Mouse (Mus musculus) intestine, postnatal 0 days (tissue): ENCODE measurements at regions not wholly inside any gene's neighbourhood (a gene's known extent, or its start where the extent isn't known, plus 50 kb on each side); places are given as distances from the start of the nearest gene placed in this dataset.

Experiments
- ATAC-seq: fragments of 200-750 bp; cut with Nextera tagmentation; 2 replicates; pipeline ENCODE4 v1.8.0; 2017; ENCODE audit warnings: mild to moderate bottlenecking, moderate TSS enrichment, moderate library complexity
- H3K27ac ChIP-seq: fragments of 300-500 bp; sonication (generic); 2 replicates; pipeline ENCODE4 v1.5.1; 2014; ENCODE audit warnings: mild to moderate bottlenecking, low read depth, low read length, moderate library complexity
- H3K27me3 ChIP-seq: fragments of 300-500 bp; sonication (generic); replicated peaks from 2 replicates; pipeline ENCODE4 v1.6.1; 2014; ENCODE audit warnings: low read length, mixed read lengths; ENCODE audit not compliant: control insufficient read depth, insufficient read depth
- H3K36me3 ChIP-seq: fragments of 300-500 bp; sonication (generic); 2 replicates; pipeline ENCODE4 v1.6.1; 2014; ENCODE audit warnings: mild to moderate bottlenecking, moderate library complexity; ENCODE audit not compliant: control insufficient read depth, insufficient read depth
- H3K4me1 ChIP-seq: fragments of 300-500 bp; sonication (generic); replicated peaks from 2 replicates; pipeline ENCODE4 v1.6.1; 2014; ENCODE audit warnings: antibody characterized with exemption, low read length, mixed read lengths; ENCODE audit not compliant: control insufficient read depth, insufficient read depth
- H3K4me2 ChIP-seq: fragments of 300-500 bp; sonication (generic); replicated peaks from 2 replicates; pipeline ENCODE4 v1.6.1; 2014; ENCODE audit warnings: low read depth, mild to moderate bottlenecking, moderate library complexity
- H3K4me3 ChIP-seq: fragments of 300-500 bp; sonication (generic); 2 replicates; pipeline ENCODE4 v1.5.1; 2014; ENCODE audit warnings: low read depth, low read length
- H3K9ac ChIP-seq: fragments of 300-500 bp; sonication (generic); 2 replicates; pipeline ENCODE4 v1.6.1; 2014; ENCODE audit warnings: mild to moderate bottlenecking, low read depth, low read length
- H3K9me3 ChIP-seq: fragments of 300-500 bp; sonication (generic); 2 replicates; pipeline ENCODE4 v1.6.1; 2016; ENCODE audit warnings: mixed run types; ENCODE audit not compliant: control insufficient read depth
- CTCF ChIP-seq: sonication (generic); IDR thresholded peaks from 2 replicates; pipeline ENCODE4 v1.5.1; 2016; ENCODE audit warnings: low read depth, mild to moderate bottlenecking, control low read depth, antibody characterized with exemption, moderate library complexity
- WGBS: fragments of 180-500 bp; shearing (Covaris S2); extraction: QIAGEN DNeasy Blood & Tissue Kit; methylation state at CpG from one replicate; pipeline ENCODE4 v1.1.7; 2014; 5-methylcytosine and 5-hydroxymethylcytosine counted together

DNA sequence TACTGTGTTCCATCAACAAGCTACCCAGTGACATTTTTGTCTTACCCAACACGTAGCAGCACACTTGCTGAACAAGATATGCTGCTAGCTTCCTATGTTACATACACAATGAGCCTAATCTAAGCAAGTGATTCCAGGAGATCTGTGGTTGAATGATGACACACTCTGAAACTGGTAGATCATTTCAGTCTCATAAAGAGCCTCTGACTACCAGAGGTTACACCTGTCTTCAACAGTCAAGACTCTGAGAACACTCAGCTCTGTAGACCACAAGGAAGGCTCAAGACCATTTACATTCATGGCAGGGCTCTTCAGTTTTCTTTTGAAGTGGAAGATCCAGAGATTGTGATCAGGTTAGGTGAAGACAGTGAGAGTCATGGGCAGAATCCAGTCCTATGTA lies 501.3 kb upstream of the Adamts16 start:
- 74% methylated on average over 1 of the region's 1 CpGs for WGBS
- H3K4me2 ChIP-seq = no peak overlapping the region
- TF ChIP-seq CTCF = no peak

DNA sequence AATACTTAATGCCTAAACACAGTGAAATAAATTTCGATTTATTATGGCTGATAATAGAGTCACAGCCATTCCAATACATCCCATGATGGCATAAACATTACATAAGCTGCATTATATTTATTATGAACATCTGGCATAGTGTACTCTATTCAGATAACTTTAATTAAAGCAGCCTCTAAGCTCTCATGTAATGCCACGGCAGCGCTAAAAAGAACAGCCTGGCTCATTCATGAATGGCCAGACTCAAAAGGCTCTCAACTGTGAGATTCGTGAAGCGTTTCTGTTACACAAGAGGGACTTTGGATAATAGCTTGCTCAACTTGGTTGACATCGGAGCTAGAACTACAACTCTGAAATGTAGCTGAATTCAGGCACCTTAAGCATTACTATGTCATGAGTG lies 497.1 kb upstream of the Adamts16 start:
- no peak for ATAC-seq
- H3K9me3 ChIP-seq = no peaks in the 10 kb centered on the region
- H3K4me3 ChIP-seq = no peak overlapping the region
- H3K4me2 ChIP-seq = no peak overlapping the region
- H3K9ac ChIP-seq = no peak overlapping the region
- 80% methylated on average over 6 of the region's 6 CpGs for WGBS
- no peaks in the 10 kb centered on the region for H3K4me1 ChIP-seq
- no peak overlapping the region for H3K27ac ChIP-seq
- no peak for TF ChIP-seq CTCF
- H3K27me3 ChIP-seq = no peaks in the 10 kb centered on the region
- no peaks in the 10 kb centered on the region for H3K36me3 ChIP-seq

More for the DNA sequence above, 501.3 kb upstream of the Adamts16 start:
- Histone ChIP-seq H3K4me1 (no peaks in the 10 kb centered on the region), H3K27ac (no peak overlapping the region), H3K27me3 (no peaks in the 10 kb centered on the region), H3K36me3 (no peaks in the 10 kb centered on the region), H3K9me3 (no peaks in the 10 kb centered on the region), H3K9ac (no peak overlapping the region), H3K4me3 (no peak overlapping the region)
- no peak for ATAC-seq

DNA sequence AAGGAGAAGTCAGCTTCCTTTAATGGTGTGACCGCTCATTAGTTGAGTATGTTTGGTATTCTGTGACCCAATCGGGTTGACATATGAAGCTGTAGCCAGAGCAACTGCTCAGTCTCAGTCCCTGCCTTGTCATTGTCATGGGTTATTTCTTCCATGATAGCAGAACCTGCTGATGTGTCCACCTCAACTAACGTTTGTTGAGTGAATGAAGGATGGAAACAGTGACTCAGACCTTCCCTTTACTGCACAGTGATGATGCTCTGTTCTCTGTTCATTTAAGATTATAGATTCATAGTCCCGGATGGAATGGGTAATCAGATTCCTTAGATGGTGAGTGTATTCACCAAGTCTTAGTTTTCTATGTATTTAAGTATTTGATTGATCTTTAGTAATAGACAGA lies 493.3 kb upstream of the Adamts16 start:
- Histone ChIP-seq H3K36me3 (no peaks in the 10 kb centered on the region), H3K9ac (no peak overlapping the region), H3K4me3 (no peak overlapping the region), H3K27me3 (no peaks in the 10 kb centered on the region), H3K27ac (no peak overlapping the region), H3K4me1 (no peaks in the 10 kb centered on the region), H3K9me3 (no peaks in the 10 kb centered on the region), H3K4me2 (no peak overlapping the region)
- no peak for TF ChIP-seq CTCF
- ATAC-seq = no peak
- WGBS = 85% methylated on average over 4 of the region's 4 CpGs

DNA sequence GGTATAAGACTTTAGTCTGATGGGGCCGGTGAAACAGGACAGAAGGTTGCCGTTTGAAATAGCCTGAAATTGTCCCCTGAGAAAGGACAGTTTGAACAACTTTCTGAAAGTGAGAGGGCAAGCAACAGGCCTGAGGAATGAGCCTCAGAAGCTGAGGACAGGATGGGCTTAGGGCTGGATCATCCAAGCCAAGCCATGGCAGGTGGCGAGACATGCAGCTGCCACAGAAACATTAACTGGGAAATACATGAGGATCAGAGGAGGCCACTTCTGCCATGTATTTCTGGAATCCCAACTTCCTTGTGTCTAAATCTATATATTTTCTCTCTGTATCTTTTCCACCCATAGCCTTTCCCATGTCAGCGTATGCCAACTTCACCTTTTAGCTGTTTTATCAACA lies 491.5 kb upstream of the Adamts16 start:
- no peak for ATAC-seq
- WGBS = 72% methylated on average over 4 of the region's 4 CpGs
- no peak overlapping the region for H3K4me3 ChIP-seq
- H3K36me3 ChIP-seq = no peaks in the 10 kb centered on the region
- no peak overlapping the region for H3K4me2 ChIP-seq
- TF ChIP-seq CTCF = no peak
- H3K9me3 ChIP-seq = no peaks in the 10 kb centered on the region
- H3K27me3 ChIP-seq = no peaks in the 10 kb centered on the region
- H3K4me1 ChIP-seq = no peaks in the 10 kb centered on the region
- no peak overlapping the region for H3K27ac ChIP-seq
- H3K9ac ChIP-seq = no peak overlapping the region

DNA sequence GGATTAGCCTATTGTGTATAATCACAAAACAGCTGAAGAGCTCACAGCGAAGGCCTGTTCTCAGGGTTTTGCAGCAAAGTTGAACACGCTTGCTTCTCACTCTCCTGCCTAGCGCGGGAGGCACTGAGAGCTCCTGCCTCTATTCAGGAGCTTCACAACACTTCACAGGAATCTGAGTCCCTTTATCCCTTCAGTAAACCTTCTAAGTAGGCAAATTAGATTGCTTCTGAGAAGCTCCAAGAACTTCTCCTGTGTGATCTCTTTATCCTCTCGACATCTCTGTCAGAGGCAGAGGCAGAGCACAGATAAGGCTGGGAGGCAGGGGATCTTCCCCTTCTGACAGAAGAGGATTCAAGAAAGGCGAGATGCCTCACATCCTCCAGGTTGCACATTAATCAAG lies 488.7 kb upstream of the Adamts16 start:
- H3K4me2 ChIP-seq = no peak overlapping the region
- H3K4me3 ChIP-seq = no peak overlapping the region
- H3K36me3 ChIP-seq = no peaks in the 10 kb centered on the region
- no peak for TF ChIP-seq CTCF
- no peaks in the 10 kb centered on the region for H3K27me3 ChIP-seq
- H3K4me1 ChIP-seq = no peaks in the 10 kb centered on the region
- no peak for ATAC-seq
- no peak overlapping the region for H3K9ac ChIP-seq
- no peaks in the 10 kb centered on the region for H3K9me3 ChIP-seq
- 26% methylated on average over 6 of the region's 6 CpGs for WGBS
- H3K27ac ChIP-seq = no peak overlapping the region

DNA sequence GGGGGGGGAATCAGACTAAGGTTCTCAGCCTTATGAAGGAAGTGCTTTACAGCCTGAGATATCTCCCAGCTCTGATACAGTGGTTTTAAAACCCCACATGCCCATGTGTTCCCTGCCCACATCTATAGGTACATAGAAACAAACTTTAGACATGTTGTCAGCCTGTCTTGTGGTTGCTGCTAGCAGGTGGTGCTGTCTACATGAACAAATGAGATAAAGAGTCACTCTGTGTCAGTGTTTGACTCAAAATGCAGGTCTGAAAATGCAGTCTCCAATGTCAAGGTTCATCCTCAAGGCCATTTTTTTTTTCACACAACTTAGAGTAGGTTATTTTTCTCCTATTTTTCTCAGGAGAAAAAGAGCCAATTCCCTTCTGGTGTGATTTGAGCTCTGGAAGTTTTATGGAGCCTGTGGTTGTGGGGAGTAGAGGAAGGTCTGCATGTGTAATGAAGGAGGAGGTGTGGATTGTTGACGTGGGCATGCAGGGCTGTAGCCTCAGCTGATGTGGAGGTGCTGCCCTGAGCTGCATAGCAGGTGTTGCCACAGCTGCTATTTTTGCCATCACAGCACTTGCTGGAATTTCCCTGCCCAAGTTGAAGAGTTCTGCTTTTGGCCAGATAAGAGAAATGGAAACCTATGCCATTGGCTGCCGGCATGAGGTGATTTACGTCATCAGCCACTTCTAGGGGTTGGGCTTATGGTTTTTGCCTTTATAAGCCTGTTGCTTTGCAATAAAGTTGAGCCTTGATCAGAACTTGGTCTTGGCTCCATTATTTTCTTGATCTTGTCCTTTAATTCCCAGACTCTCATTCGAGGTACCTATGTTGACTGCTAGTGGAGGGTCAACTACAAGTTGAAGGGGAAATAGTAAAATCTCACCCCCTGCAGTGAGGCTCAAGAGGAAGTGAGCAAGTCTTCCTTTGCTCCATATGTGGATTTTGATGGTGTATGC lies 486.5 kb upstream of the Adamts16 start:
- Histone ChIP-seq H3K9ac (no peak overlapping the region), H3K4me1 (no peaks in the 10 kb centered on the region), H3K36me3 (no peaks in the 10 kb centered on the region), H3K9me3 (no peaks in the 10 kb centered on the region), H3K27me3 (no peaks in the 10 kb centered on the region), H3K4me2 (no peak overlapping the region), H3K4me3 (no peak overlapping the region), H3K27ac (no peak overlapping the region)
- no peak for ATAC-seq
- WGBS = 62% methylated on average over 4 of the region's 4 CpGs
- no peak for TF ChIP-seq CTCF
